Mouse (Mus musculus): Measurements from ENCODE around the gene Xylt2. TPM values are rescaled to one million over a fixed set of nuclear protein-coding genes. Genes with fewer than 3 reads are reported as not detected.
"Not testable (repeated sequence)": the region's sequence is repeated elsewhere in the genome, so short reads cannot be mapped to it uniquely, and the experiment has no call there.

Gene Xylt2
- total RNA-seq, 2 experiments from 2014 or later: 2.9 TPM

DNA sequence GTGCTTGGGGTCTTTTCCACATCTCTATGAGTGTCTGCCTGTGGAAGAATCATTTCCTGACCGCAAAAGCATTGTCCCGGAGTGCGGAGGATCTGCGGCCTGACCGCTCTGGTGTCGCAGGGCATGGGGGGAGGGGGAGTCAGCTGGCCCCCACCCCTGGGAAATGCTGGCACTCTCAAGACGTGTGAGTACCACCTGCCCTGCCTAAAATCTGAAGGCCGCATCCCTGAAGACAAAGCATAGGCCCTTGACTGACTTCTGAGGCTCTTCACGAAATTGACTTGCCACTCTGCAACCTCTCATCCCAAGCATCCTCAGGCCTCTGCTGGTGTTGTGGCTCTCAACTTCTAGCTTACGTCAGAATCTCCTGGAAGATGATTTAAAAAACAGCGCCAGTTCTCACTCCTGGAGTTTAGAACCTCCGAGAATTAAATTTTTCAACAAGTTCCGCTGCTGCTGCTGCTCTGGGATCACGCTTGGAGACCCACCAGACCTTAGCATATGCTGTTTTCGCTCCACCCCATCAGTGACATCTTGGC, 361 bp upstream of the Xylt2 start:
- no peak for DNase-seq (ENCODE audit: low spot score)

DNA sequence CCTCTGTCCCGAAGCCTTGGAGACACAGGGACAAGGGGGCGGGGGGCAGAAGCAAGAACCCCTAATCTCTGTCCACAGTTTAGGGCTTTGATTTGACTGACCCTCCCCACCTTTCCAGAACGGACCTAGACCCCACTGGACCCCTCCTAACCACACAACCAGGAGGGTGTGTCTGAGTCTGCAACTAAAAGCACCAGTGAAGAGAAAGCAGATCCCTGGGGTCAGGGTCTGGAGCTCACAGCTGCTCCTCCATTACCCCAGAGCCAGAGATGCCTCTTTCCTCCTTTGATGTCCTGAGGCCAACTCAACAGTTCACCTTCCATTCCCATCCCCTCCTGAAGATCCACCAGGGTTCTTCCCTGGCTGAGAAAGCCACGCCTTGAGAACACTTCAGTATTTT, 1.0 kb downstream of the Xylt2 start:
- DNase-seq (ENCODE audit: low spot score): no peak

DNA sequence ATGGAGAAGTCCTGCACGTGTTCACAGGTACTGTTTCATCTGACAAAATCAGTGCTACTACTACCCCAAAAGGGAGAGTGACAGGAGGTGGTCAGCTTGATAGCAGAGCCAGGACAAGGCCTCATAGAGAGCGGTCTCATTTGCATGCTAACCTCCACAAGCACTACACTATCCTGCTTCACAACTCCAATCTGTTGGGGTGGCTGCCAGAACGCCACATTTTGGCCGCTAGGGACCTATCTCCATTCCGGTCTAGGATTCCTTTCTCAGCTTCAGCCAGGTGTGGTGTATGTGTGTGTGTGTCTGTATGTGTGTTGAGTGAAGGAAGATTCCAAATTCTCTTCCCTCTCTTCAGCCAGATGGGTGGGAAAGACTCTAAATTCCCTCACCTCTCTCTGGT, 1.9 kb downstream of the Xylt2 start:
- no peak for DNase-seq (ENCODE audit: low spot score)

DNA sequence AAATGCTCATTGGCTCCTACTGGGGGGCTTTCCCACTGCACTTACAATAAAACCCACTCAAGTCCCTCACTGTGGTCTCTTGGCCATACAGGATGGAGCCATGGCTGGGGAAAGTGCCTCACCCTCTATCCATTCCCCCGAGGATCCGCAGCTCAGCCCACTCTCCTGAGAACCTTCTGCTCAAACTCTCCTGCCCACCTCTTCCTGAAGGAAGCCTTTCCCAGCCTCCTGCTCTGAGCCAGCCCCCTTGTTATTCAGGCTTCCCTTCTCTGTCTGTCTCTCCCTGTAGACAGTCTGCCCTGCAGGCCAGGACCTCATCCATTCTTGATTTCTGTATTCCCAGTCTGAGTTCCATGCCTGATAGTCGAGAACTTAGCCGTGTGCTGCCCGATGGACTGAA, 2.3 kb downstream of the Xylt2 start:
- no peak for DNase-seq (ENCODE audit: low spot score)

DNA sequence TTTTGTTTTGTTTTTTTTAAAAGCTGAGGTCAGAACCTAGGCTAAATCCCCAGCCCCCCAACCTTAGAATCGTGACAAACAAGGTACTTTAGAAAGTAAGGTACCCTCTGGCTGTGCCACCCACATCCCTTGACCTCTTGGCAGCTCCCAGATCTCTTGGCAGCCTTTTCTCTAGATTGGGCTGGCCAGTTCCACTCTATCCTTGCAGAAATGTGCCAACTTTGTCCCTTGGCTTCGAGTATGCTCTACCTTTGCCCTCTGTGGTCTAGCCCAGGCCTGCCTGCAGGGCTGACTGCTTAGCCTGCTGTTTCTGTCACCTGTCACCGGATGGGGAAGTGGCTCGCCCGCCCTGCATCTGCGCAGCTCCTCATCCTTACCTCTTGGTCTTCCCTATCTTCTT, 12.0 kb downstream of the Xylt2 start:
- DNase-seq (ENCODE audit: low spot score): no peak

DNA sequence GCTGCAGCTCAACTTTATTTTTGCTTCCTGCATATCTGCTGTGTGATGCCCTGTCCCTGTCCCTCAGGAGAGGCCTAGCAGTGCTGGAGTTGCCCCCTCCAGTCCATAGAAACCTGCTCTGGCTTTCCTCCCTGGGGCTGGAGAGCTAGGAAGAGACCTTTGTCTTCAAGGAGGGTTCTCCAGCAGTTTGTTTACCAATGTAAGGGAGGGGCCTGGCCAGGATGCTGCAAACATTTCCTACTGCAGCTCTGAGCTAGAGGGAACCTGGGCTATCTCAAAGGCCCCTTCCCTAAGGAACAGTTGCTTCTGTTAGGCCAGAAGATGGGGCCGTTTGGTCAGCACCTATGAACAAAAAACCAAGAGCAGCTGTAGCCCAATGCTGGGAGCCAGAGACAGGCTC, 16.0 kb downstream of the Xylt2 start:
- no peak for DNase-seq (ENCODE audit: low spot score)

DNA sequence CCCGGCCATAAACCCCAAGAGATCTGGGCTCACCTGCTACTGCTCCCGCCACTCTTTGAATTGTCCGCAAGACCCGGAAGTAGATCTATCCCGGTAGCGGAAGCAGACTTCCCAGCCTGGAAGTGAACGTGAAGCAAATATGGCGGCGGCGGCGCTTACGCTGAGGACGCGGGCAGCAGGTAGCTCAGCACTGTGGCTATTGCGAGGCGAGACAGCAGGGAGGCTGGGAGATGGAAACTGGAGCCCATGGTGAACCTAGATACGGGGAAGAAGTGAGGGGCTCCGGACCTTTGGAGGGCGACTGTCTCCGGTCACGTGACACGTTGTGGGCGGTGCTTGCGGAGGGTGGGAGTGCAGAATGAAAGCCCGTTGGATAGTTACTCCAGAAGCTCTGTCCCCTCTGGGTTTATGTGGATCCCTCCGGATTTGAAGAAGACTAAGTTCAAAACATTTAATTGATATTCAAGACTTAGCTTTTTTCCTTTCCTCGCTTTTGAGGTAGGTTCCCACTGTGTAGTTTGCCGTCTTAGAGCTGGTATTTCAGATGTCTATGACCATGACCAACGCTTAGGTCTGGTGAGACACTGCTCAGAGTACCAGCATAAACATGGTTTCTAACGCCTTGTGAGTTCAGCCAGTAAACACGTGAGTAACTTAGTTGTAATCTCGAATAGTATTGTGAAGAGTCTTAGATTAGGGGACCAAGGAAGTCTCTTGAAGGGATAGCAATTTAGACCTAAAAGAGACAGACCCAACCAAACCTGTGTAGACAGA, 23.5 kb downstream of the Xylt2 start, which contains the start of the genes Mrpl27 and Eme1:
Gene Mrpl27 (plus strand): TSS at position 105 of the 774 bp plus-strand sequence.
Gene Eme1 (minus strand): TSS at position 302 of the 774 bp plus-strand sequence.
- DNase-seq (ENCODE audit: low spot score): peak; percentile 87

DNA sequence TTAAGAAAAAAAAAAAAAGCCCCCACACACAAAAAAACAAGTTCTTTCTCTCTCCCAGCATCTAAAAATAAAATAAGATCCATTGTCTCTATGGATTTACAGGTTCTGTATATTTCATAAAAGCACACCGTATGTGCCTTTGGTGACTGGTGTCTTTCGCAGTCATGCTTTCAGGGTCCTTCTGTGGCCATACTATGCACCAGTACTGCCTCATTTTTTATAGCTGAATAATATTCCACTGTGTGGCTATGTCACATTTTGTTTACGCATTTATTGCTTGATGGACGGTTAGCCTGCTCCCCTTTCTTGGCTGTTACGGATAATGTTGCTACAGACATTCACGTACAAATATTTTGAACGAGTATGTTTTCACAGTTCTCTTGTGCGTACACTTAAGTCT, 24.3 kb downstream of the Xylt2 start:
- DNase-seq (ENCODE audit: low spot score): no peak

DNA sequence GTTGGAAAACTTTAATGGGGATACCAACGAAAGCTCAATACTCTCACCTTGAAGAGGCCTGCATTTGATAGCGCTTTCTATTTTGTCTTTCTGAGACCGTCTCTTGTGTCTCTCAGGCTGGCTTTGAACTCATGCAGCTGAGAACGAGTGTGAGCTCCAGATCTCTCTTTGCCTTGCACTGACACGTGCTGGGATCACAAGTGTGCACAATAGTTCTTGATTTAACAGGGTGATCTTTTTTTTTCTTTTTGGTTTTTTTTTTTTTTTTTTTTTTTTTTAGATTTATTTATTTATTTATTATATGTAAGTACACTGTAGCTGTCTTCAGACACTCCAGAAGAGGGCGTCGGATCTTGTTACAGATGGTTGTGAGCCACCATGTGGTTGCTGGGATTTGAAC, 26.1 kb downstream of the Xylt2 start:
- not testable (repeated sequence) for DNase-seq (ENCODE audit: low spot score)

DNA sequence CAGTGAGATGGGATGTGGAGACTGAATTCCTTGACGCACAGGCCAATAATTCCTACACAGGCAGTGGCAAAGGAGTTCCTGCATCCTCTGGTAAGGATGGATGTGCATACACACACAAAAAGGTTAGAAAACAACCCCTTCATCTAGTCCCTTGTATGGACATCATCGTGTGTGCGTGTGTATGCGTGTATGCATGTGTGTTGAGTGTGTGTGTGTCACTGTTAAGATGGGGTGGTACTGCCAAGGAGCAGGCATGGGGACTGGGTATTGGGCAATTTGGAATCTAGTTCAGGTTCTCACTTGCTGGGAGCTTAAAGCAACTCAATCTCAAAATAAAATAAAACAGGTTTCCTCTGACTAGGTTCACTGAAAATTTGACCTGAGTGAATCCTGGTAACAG, 30.9 kb downstream of the Xylt2 start:
- DNase-seq (ENCODE audit: low spot score): no peak

DNA sequence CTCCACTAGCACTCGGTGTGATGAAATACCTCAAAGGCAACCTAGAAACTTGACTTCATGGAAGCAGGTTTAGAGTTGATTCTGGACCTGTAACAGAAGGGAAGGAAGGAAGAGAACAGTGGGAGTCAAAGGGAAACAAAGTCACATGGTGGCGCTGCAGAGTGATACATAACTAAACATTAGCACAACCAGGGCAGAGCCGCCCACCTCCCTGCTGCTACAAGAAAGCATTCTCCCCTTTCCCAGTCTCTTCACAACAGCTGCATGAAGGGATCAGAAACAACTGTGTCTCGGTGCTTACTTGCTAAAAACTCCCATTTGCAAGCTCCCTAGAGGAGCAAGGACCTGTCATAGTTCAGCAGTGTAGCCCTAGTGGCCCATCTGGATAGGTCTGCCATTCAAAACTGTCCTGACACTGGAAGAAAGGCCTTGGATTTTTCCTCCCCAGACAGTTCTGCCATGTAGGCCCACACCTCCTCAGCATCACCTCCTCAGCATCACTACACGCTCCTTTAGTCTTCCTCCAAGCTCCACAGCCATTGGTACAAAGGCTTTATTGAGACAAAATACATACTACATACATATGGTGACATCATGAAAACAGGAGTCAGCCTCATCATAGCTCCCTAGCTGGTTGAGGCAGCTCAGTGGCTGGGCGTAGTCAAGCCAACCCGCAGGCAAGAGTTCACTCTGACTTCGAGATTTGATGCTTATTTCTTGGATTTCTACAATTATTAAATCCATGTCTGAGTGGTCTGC, 32.7 kb downstream of the Xylt2 start:
- no peak for DNase-seq (ENCODE audit: low spot score)

DNA sequence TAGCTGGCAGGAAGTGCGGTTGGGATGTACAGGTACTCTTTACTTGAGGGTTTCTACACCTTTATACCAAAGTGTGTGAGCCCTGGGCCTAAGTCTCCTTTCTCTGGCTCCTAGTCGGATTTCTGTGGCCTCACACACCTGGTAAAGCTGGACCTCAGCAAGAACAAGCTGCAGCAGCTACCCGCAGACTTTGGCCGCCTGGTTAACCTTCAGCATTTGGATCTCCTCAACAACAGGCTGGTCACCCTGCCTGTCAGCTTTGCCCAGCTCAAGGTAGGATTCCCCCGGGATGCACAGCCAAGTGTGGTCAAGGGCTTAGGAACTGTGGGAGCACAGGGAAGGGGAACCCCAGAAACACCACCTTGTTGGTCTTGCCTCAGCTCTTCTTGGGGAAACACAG, 42.9 kb downstream of the Xylt2 start:
- DNase-seq (ENCODE audit: low spot score): no peak

DNA sequence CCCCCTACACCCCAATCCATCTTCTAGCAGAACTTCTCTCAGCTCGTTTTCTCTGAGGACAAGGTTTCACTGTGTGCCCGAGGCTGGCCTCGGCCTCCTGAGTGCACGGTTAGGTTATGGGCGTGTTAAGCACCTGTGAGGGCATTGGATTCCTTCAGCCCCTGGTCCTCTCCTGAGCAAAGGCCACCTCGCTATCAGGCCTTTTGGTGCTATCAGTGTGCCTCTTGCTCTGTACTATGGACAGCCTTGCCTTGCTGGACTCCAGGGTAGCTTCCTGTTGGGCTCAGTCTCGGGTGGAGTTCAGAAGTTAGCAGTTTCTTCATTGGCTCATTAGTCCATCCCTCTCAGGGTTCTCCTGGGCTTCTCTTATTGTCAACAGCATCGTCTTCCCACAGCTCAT, 44.3 kb downstream of the Xylt2 start:
- DNase-seq (ENCODE audit: low spot score): no peak

DNA sequence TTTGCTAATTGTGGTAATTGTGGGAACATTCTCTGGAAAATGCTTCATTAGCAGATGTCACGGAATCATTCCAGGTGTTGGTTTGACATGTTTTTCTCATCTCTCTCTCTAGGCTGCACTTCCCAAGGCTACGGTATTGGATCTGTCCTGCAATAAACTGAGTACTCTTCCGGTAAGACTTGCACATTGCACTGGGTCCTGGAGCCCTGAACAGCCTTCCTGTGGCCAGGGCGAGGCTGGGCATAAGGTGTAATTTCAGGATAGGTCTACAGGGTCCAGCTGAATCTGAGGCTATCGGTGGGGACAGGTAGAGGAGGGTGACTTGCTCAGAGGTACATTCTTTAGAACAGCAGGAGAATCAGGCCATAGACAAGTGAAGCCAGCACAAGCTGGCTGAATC, 45.3 kb downstream of the Xylt2 start:
- no peak for DNase-seq (ENCODE audit: low spot score)

DNA sequence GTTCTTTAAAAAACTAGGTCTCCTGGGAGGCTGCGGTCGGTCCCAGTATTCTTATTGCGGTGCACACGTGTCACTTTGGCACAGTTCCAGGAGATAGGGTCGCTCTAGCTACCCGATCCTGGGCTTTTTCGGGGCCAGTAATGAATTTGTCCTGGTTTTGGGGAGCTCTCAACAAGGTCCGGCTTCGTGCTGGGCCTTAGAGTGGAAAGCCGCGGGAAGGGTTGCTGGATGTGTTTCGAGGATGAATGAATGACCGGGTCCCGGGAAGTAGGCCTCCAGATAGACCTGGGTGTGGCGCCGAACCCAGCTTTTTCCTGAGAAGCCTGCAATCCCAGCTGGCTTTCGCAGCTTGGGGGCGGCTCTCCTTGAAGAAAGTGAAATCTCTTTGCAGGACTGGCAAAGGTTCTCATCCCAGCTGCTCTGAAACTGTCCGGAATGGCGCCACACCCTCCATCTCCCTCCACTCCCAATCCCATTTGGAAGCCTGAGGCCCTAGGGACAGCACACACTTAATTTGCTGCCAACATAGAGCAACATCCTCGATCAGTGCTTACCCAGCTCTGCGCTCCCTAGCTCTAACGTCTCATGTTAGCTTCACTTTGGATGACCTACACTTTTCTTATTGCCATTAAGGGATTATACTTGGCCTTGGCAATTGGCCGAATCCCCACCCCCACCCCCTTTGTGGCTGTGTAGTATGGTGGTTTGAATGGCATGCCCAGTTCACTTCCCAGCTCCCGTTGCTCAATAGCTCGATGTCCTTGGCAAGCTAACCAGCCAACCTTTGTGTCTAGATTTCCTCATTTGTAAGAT, 46.9 kb downstream of the Xylt2 start:
- DNase-seq (ENCODE audit: low spot score): peak; percentile 46

DNA sequence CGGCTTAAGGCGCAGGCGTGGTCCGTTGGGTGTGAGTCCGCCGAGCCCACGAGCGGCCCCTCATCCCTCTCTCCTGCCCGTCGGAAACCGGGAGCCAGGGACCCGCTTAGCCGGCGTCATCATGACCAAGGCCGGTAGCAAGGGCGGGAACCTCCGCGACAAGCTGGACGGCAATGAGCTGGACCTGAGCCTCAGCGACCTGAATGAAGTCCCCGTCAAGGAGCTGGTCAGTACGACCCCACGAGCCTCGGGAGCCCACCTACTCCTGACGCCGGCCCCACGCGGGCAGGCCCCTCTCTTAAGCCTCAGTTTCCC, 47.5 kb downstream of the Xylt2 start:
- DNase-seq (ENCODE audit: low spot score): no peak

DNA sequence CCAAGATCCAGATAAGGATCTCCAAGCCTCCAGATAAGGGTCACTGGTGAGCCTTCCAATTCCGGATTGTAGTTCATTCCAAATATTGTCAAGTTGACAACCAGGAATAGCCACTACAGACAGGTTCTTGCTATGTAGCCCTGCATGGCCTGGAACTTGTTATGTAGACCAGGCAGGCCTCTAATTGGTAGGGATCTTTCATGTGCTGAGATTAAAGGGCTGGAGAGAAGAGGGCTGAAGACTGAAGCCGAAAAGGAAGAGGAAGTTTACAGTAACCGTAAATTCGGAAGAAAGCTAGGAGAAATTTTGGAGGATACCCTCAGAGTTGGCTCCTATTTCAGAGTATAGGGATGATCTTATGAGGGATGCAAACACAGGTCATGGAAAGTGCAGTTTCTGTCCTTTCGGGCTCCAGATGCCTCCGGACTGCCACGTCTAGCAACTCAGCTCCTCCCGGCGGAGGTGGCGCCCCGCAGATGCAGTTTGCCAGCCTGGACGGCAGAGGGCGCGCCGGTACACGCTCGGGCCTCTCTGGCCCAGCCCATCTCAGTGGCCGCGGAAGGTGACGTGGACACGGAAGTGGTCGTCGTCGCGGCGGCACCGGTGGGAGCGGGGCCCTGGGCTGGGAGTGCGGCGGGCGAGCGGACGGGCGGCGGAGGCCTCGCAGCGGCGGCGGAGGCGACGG, 48.0 kb downstream of the Xylt2 start, which contains the start of gene Lrrc59:
Gene Lrrc59 (plus strand): TSS at position 569 of the 685 bp plus-strand sequence.
- DNase-seq (ENCODE audit: low spot score): peak; percentile 96

DNA sequence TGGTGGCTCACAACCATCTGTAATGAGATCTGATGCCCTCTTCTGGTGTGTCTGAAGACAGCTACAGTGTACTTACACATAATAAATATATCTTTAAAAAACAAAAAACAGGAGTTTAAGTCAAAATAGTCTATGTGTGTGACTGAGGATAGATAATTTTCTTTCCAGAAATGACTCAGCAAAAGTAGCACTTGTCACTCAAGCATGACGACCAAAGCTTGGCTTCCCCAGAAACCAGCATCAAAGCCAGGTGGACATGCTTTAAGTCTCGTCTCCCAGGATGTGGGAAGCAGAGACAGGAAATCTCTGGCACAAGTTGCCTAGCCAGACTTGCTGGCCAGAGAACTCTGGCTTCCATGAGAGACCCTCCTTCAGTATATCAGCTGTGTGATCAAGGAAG, 55.2 kb downstream of the Xylt2 start:
- no peak for DNase-seq (ENCODE audit: low spot score)

DNA sequence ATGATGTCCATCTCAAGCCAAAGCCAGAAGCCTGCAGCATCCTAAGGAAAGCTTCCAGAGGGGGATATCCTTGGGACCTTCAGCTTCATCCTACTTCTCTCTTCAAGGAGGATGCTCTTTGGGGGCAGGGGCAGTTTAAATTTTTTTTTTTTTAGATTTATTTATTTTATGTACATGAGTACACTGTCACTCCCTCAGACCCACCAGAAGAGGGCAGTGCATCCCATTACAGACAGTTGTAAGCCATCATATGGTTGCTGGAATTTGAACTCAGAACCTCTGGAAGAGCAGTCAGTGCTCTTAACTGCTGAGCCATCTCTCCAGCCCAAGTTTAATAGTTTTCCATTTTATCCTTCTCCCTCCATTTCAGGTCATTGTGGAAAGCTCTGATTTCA, 55.9 kb downstream of the Xylt2 start:
- no peak for DNase-seq (ENCODE audit: low spot score)

DNA sequence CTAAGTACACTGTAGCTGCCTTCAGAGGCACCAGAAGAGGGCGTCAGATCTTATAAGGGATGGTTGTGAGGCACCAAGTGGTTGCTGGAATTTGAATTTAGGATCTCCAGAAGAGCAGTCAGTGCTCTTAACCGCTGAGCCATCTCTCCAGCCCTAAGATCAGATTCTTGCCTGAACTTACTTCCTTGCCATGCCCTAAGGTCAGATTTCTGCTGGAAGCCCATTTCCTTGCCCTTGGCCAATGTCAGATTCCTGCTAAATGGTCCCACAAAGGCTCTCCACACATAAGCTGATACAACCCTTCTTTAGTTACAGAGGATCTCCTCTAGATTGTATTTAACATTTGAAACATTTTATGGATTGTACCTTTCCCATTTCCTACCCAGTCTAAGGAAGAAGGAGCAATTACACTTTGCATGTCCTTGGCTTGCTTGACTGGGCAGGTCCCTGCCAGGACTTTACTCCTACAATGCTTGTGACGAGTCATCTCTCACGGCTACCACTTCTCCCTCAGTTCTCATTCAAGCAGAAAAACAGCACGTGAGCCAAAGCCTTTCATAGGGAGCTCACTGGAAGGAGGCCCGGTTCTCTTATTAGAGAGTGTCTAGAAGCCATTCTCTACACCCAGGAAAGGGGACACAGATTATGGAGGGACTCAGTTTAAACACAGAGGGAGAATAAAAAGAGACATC, 56.4 kb downstream of the Xylt2 start:
- no peak for DNase-seq (ENCODE audit: low spot score)

DNA sequence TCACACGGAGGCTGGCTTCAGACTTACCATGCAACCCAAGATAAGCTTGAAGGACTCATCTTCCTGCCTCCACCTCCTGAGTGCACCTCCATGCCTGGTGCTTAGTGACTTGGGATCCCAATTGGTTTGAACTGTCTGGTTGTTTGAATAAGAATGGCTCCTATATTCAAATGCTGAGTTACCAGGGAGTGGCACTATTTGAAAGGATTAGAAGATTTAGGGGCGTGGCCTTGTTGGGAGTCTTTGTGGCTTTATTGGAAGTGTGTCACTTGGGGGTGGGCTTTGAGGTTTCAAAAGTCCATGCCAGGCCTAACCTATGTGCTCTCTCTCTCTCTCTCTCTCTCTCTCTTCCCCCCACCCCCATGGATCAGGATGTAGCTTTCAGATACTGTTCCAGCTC, 59.7 kb downstream of the Xylt2 start:
- no peak for DNase-seq (ENCODE audit: low spot score)
